Mouse (Mus musculus) CD4-positive, CD25-positive, alpha-beta regulatory T cell (primary cell): ENCODE measurements around the gene Med26. TPM values are rescaled to one million over a fixed set of nuclear protein-coding genes. Genes with fewer than 3 reads are reported as not detected.

Experiments
- polyA plus RNA-seq: library from polyadenylated mRNA; unstranded; fragments of 100-300 nt; shearing (Covaris generic); gene quantifications from one replicate; pipeline ENCODE4 v1.2.1, GENCODE M21; 2017

Gene Med26
- 19.1 TPM for polyA plus RNA-seq

DNA sequence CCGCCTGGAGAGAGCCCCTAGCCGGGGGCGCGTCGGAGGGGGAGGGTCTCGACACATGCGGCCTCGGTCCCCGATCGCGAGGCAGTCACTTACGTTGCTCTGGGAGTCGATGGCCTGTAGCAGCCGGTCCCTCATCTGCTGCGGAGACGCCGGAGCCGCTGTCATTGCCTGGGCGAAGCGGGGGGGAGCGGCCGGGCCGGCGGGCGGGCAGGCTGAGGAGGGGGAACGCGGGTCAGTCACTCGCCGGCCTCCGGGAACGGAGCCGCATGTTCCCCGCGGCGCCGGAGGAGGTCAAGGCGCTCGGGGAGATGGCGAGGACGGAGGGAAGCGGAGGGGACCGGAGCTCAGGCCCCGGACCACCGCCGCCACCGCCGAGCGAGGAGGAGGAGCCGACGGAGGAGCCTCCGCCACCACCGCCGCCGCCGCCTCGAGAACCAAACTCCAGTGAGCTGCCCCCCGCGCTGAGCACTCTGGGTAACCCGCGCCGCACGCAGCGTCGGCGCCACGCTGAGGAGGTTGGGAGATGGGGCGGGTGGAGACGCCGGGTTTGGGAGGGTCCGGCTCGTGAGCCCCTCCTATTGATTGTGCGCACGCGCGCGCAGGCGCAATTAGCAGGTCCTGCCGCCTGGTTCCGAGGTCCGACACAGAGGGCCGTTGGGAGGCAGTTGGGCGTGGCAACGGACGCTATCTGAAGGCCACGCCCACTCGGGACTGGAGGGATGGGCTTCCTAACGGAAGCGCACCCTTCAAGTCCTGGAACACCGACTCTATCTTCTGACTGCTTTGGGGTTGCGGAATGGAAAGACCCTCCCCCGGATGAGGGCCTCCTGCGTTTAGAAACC, at the start of gene Med26:
TSS of gene Med26 (minus strand) at position 469 of the 842 bp plus-strand sequence.

DNA sequence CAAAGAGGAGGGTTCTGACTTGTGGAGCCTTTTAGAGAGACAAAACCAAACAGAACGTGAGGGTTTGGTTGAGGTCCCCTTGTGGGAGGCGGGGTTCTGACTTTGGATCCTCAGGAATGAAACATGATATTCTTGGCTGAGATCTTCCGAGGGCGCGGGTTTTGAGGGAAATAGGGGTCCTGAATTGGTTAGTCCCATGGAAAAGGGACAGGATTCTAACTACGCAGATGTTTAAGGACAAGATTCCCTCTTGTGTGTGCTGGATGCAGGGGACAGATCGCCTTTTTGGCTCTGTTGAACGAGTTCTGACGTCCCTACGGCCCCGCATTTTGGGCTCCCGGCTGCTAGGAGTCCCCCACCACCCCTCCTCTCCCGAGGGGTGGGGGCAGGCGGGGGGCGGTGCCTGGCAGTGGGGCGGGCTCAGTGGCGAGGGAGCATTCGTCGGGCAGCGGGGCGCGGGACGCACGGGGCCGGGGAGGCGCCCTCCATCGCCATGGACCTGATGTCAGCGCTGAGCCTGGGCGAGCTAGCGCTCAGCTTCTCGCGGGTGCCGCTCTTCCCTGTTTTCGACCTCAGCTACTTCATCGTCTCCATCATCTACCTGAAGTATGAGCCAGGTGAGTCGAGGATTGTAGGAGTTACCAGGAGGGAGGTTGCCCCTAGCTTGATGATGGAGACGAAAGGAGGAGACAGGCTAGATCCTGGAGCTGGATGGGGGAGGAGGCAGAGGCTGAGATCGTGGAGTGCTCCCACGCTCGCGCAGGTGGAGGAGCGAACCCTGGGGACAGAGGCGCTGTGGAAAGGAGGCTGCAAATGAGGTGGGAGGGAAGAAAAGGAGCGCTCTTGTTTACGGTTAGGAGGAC, 23.8 kb upstream of the Med26 start, which contains the start of gene Tmem38a:
TSS of gene Tmem38a (plus strand) at position 445 of the 863 bp plus-strand sequence.

DNA sequence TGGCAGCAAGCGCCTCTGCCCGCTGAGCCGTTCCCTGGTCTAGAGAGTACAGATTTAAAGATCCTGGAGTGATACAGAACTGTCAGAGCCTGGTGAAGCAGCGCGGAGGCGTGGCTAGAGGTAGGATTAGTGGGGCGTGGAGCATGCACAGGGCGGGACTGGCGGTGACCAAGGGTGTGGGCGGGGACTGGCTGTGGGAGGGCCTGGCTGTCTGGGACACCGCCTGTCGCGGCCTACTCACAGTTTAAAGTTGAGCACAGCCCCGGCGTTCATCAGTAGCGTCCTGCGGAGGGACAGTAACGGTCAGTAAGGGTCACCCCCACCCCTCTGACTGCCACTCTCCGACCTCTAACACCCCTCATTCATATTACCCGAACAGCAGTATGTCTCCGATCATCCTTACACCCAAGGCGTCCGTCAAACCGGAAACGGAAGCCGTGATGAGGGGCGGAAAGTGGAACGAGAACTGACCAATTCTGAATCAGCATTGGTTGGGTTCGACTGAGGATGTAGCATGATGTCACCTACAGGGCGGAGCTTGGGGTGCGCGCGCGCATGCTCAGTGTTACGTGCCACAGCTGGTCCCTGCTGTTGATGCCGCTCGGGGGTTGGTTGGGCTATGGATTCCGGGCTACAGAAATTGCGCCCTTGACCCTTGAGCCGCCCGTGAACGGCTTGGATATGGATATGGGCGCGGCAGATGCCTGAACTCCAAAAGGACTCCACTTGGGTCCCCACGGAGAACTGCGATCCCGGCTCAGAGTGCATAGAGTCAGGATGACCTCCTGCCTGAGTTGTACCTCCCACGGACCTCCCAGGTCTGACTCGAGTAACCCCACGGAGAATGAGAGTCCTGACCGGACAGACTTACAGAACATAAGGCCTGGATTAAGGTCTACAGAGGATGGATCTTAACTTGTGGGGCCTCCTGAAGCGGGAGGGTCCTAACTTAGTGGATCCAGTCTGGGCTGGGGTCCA, 22.9 kb upstream of the Med26 start, which contains the start of gene Smim7:
TSS of gene Smim7 (minus strand) at position 456 of the 978 bp plus-strand sequence.

DNA sequence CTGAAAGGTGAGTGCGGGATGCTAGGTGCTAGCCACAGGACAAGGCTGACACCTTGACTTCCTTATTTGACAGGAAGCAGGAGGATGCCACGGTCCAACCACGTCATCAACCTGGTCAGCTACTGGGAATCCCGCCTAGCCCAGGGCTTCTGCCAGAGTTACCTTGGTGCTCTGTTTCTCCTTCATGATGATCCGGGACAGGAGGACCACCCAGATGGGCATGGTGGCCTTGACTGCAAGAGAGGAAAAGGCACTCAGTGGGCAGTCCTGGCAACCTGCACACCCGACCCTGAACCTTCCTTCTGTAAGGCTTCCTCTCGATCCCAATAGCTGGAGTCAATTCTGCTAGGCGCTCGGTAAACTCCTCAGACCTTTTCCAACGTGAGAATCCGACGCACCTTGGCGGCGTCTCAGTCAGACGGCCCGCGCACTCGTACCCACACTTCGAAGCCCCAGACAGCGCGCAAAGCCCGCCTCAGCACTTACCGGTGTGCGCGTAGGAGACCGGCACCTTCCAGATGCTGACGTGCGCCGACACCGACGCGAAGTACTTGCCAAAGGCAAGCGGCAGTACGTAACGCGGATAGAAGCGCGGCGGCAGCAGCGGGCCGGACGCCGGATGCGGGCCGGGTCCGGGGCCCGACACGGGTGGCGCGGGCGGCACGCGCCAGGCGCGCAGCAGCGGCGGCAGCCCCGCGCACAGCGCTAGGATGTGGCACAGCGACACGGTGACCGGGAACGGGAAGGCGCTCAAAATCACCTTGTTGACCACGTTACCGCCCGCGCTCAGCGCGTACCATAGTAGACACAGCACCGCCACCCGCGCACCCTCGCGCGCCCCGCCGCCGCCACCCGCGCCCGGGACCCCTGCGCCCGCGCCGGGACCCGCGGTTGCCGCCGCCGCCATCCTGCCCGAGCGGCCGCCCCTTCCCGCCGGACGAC, 56.1 kb downstream of the Med26 start, which contains the start of gene Slc35e1:
TSS of gene Slc35e1 (minus strand) at position 935 of the 942 bp plus-strand sequence.

DNA sequence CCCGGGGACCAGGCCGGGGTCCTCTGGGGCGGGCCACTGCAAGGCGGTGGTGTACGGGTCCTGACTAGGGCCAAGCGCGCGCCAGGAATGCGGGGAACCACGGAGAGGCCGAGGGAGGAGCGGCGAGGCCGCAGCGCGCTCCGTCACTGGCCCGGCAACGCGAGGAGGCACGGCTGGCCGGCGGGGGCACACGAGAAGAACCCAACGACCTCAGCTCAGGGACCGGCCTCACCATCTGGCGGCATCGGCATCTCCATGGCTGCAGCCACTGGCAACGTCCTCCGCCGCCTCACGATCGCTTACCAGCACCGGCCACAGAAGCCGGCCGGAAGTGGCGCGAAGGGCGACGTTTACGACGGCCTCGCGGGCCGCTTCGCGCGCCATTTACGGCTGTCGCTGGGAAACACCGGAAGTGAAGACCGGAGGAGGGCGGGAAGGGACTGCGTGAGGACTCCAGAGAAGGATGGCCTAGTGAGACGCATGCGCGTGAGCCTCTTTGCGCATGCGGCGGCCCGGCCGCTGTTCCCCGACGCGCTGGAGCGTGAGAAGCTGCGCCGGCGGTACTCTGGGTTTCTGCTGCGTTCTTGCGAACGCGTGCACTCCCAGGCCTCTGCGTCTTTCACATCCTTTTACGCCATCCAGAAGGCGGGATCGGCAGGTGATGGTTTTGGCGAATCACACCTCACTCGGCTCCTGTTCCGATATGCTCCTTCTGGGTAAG, 73.1 kb downstream of the Med26 start, which contains the start of gene Cherp:
TSS of gene Cherp (minus strand) at position 401 of the 721 bp plus-strand sequence.

Other genes starting within 250 kb of the Med26 start
- 3.6 TPM for gene Gm10282, start 243.0 kb downstream of the Med26 start, polyA plus RNA-seq
- 663 TPM for gene Klf2, start 229.2 kb downstream of the Med26 start, polyA plus RNA-seq
- gene Eps15l1, start 126.8 kb downstream of the Med26 start, polyA plus RNA-seq, result 55.7 TPM
- gene Calr3, start 104.4 kb downstream of the Med26 start, polyA plus RNA-seq, result 0.81 TPM
- 9.3 TPM for gene 1700030K09Rik, start 104.4 kb downstream of the Med26 start, polyA plus RNA-seq
- 109 TPM for gene Cherp, start 73.0 kb downstream of the Med26 start, polyA plus RNA-seq
- gene Slc35e1, start 55.7 kb downstream of the Med26 start, polyA plus RNA-seq, result 54.4 TPM
- gene Smim7, start 22.8 kb upstream of the Med26 start, polyA plus RNA-seq, result 57.7 TPM
- 2.4 TPM for gene Tmem38a, start 23.8 kb upstream of the Med26 start, polyA plus RNA-seq
- gene Nwd1, start 98.4 kb upstream of the Med26 start, polyA plus RNA-seq, result 0.08 TPM
- gene Sin3b, start 175.0 kb upstream of the Med26 start, polyA plus RNA-seq, result 203 TPM
- 11.7 TPM for gene F2rl3, start 213.6 kb upstream of the Med26 start, polyA plus RNA-seq